Mouse (Mus musculus) MEL (cell line): ENCODE measurements around the gene Endov. TPM values are rescaled to one million over a fixed set of nuclear protein-coding genes. Genes with fewer than 3 reads are reported as not detected.

ENCODE experiments used
- DNase-seq: peaks from one replicate; pipeline ENCODE4 v3.0.0; 2011; ENCODE audit warnings: low read depth, low spot score
- H3K27ac ChIP-seq: 2 replicates; pipeline ENCODE4 v1.5.1; 2012; ENCODE audit warnings: low read depth, mild to moderate bottlenecking, control low read depth, low read length, moderate library complexity; ENCODE audit not compliant: control insufficient read depth
- H3K27me3 ChIP-seq, 2 experiments: fragments of 150-350 bp in 1 of 2; sonication (generic) in 1 of 2; 2 replicates each; pipeline ENCODE4 v1.6.1; 2012; ENCODE audit warnings: low read length in 2 of 2, mild to moderate bottlenecking in 2 of 2, improper control_type of control experiment in 1 of 2, moderate library complexity in 1 of 2; ENCODE audit not compliant: insufficient read depth in 2 of 2, control insufficient read depth in 1 of 2
- H3K36me3 ChIP-seq, 2 experiments: 2 replicates each; pipeline ENCODE4 v1.6.1; 2012 to 2014; ENCODE audit warnings: low read length in 2 of 2, improper control_type of control experiment in 1 of 2, inconsistent platforms in 1 of 2, mild to moderate bottlenecking in 1 of 2; ENCODE audit not compliant: insufficient read depth in 2 of 2, control insufficient read depth in 1 of 2
- H3K4me1 ChIP-seq, 2 experiments: fragments of 150-350 bp in 1 of 2; sonication (generic) in 1 of 2; 2 replicates each; pipeline ENCODE4 v1.6.1; 2012; ENCODE audit warnings: low read length in 2 of 2, improper control_type of control experiment in 1 of 2, mild to moderate bottlenecking in 1 of 2; ENCODE audit not compliant: insufficient read depth in 2 of 2, control insufficient read depth in 1 of 2
- H3K4me3 ChIP-seq, 2 experiments: fragments of 150-350 bp in 1 of 2; sonication (generic) in 1 of 2; 2 replicates each; pipeline ENCODE4 v1.5.1; 2012; ENCODE audit warnings: low read depth in 2 of 2, low read length in 2 of 2, mild to moderate bottlenecking in 2 of 2, moderate library complexity in 2 of 2, control low read depth in 1 of 2, improper control_type of control experiment in 1 of 2; ENCODE audit not compliant: control insufficient read depth in 1 of 2, insufficient read depth in 1 of 2
- H3K79me2 ChIP-seq: 2 replicates; pipeline ENCODE4 v1.6.1; 2012; ENCODE audit warnings: mild to moderate bottlenecking, low read length, moderate library complexity; ENCODE audit not compliant: control insufficient read depth, poor library complexity, insufficient read depth
- H3K9ac ChIP-seq: 2 replicates; pipeline ENCODE4 v1.6.1; 2012; ENCODE audit warnings: low read depth, mild to moderate bottlenecking, control low read depth, low read length, moderate library complexity; ENCODE audit not compliant: control insufficient read depth, poor library complexity, severe bottlenecking
- H3K9me3 ChIP-seq: fragments of 150-350 bp; sonication (generic); replicated peaks from 2 replicates; pipeline ENCODE4 v1.6.1; 2012; ENCODE audit warnings: mild to moderate bottlenecking, low read length, improper control_type of control experiment, moderate library complexity; ENCODE audit not compliant: insufficient read depth
- CTCF ChIP-seq, 3 experiments: IDR thresholded peaks in 2 of 3; conservative IDR thresholded peaks in 1 of 3; 2 replicates each; pipeline ENCODE4 v1.5.1; 2011 to 2012; ENCODE audit warnings: low read length in 3 of 3, low read depth in 2 of 3, mild to moderate bottlenecking in 2 of 3, improper control_type of control experiment in 1 of 3, inconsistent platforms in 1 of 3, mixed read lengths in 1 of 3, moderate library complexity in 1 of 3; ENCODE audit not compliant: control insufficient read depth in 1 of 3, insufficient read depth in 1 of 3, poor library complexity in 1 of 3, severe bottlenecking in 1 of 3
- E2F4 ChIP-seq: IDR thresholded peaks from 2 replicates; pipeline ENCODE4 v1.6.1; 2011; ENCODE audit warnings: low read depth, low read length, improper control_type of control experiment, borderline replicate concordance
- ELF1 ChIP-seq: IDR thresholded peaks from 2 replicates; pipeline ENCODE4 v1.6.1; 2014; ENCODE audit warnings: low read depth, mild to moderate bottlenecking, inconsistent platforms, low read length, improper control_type of control experiment, moderate library complexity
- ETS1 ChIP-seq: IDR thresholded peaks from 2 replicates; pipeline ENCODE4 v1.6.1; 2012; ENCODE audit warnings: low read depth, mild to moderate bottlenecking, inconsistent platforms, low read length, improper control_type of control experiment, moderate library complexity
- GATA1 ChIP-seq: IDR thresholded peaks from 2 replicates; pipeline ENCODE4 v1.6.1; 2011; ENCODE audit warnings: low read depth, low read length, improper control_type of control experiment
- HCFC1 ChIP-seq: IDR thresholded peaks from 2 replicates; pipeline ENCODE4 v1.6.1; 2012; ENCODE audit warnings: low read depth, mild to moderate bottlenecking, inconsistent platforms, low read length, improper control_type of control experiment, moderate library complexity
- JUND ChIP-seq: IDR thresholded peaks from 2 replicates; pipeline ENCODE4 v1.6.1; 2011; ENCODE audit warnings: low read depth, mild to moderate bottlenecking, improper control_type of control experiment, low read length
- KAT2A ChIP-seq: conservative IDR thresholded peaks from 2 replicates; pipeline ENCODE4 v1.6.1; 2012; ENCODE audit warnings: low read depth, low read length, improper control_type of control experiment, inconsistent platforms
- MAX ChIP-seq: IDR thresholded peaks from 2 replicates; pipeline ENCODE4 v1.6.1; 2011; ENCODE audit warnings: low read length, improper control_type of control experiment
- MAZ ChIP-seq: IDR thresholded peaks from 2 replicates; pipeline ENCODE4 v1.6.1; 2012; ENCODE audit warnings: low read depth, mild to moderate bottlenecking, inconsistent platforms, low read length, improper control_type of control experiment
- MYB ChIP-seq: IDR thresholded peaks from 2 replicates; pipeline ENCODE4 v1.6.1; 2011; ENCODE audit warnings: mild to moderate bottlenecking, low read depth, low read length, improper control_type of control experiment
- MYC ChIP-seq: IDR thresholded peaks from 2 replicates; pipeline ENCODE4 v1.6.1; 2011; ENCODE audit warnings: low read depth, mild to moderate bottlenecking, low read length, improper control_type of control experiment, moderate library complexity
- NRF1 ChIP-seq: IDR thresholded peaks from 2 replicates; pipeline ENCODE4 v1.6.1; 2014; ENCODE audit warnings: low read depth, mild to moderate bottlenecking, inconsistent platforms, low read length, improper control_type of control experiment, moderate library complexity; ENCODE audit not compliant: poor library complexity, insufficient read depth, severe bottlenecking
- POLR2A ChIP-seq, 2 experiments: IDR thresholded peaks; 2 replicates each; pipeline ENCODE4 v1.6.1; 2011 to 2012; ENCODE audit warnings: low read length in 2 of 2, mild to moderate bottlenecking in 2 of 2, control low read depth in 1 of 2, improper control_type of control experiment in 1 of 2, low read depth in 1 of 2, moderate library complexity in 1 of 2; ENCODE audit not compliant: control insufficient read depth in 1 of 2, insufficient read depth in 1 of 2, poor library complexity in 1 of 2
- POLR2AphosphoS2 ChIP-seq: IDR thresholded peaks from 2 replicates; pipeline ENCODE4 v1.6.1; 2011; ENCODE audit warnings: low read length, improper control_type of control experiment
- POLR2AphosphoS5 ChIP-seq: IDR thresholded peaks from 2 replicates; pipeline ENCODE4 v1.6.1; 2012; ENCODE audit warnings: low read depth, borderline replicate concordance, mild to moderate bottlenecking, inconsistent platforms, low read length, moderate library complexity, mixed read lengths
- RCOR1 ChIP-seq: IDR thresholded peaks from 2 replicates; pipeline ENCODE4 v1.6.1; 2012; ENCODE audit warnings: low read depth, mild to moderate bottlenecking, inconsistent platforms, low read length, improper control_type of control experiment
- SMC3 ChIP-seq: IDR thresholded peaks from 2 replicates; pipeline ENCODE4 v1.6.1; 2011; ENCODE audit warnings: low read depth, low read length, improper control_type of control experiment
- TBP ChIP-seq: IDR thresholded peaks from 2 replicates; pipeline ENCODE4 v1.8.0; 2011; ENCODE audit warnings: low read depth, low read length, improper control_type of control experiment
- UBTF ChIP-seq: IDR thresholded peaks from 2 replicates; pipeline ENCODE4 v1.6.1; 2012; ENCODE audit warnings: low read depth, mild to moderate bottlenecking, inconsistent platforms, low read length, improper control_type of control experiment, moderate library complexity, borderline replicate concordance; ENCODE audit not compliant: insufficient read depth
- USF1 ChIP-seq: IDR thresholded peaks from 2 replicates; pipeline ENCODE4 v1.6.1; 2014; ENCODE audit warnings: low read depth, mild to moderate bottlenecking, inconsistent platforms, low read length, improper control_type of control experiment, moderate library complexity
- USF2 ChIP-seq, 2 experiments: IDR thresholded peaks; 2 replicates each; pipeline ENCODE4 v1.6.1; 2011 to 2012; ENCODE audit warnings: improper control_type of control experiment in 2 of 2, low read length in 2 of 2, borderline replicate concordance in 1 of 2, inconsistent platforms in 1 of 2, low read depth in 1 of 2, mild to moderate bottlenecking in 1 of 2; ENCODE audit not compliant: insufficient read depth in 1 of 2
- ZC3H11A ChIP-seq: IDR thresholded peaks from 2 replicates; pipeline ENCODE4 v1.6.1; 2012; ENCODE audit warnings: low read depth, mild to moderate bottlenecking, inconsistent platforms, low read length, improper control_type of control experiment
- ZMIZ1 ChIP-seq: IDR thresholded peaks from 2 replicates; pipeline ENCODE4 v1.6.1; 2012; ENCODE audit warnings: low read depth, mild to moderate bottlenecking, inconsistent platforms, low read length, improper control_type of control experiment, moderate library complexity
- ZNF384 ChIP-seq: IDR thresholded peaks from 2 replicates; pipeline ENCODE4 v1.6.1; 2012; ENCODE audit warnings: low read depth, mild to moderate bottlenecking, inconsistent platforms, low read length, improper control_type of control experiment
- polyA plus RNA-seq, 2 experiments: library from polyadenylated mRNA; stranded (reverse) in 1 of 2; unstranded in 1 of 2; fragments of >175 nt in 1 of 2; fragments of >200 nt in 1 of 2; gene quantifications; 2 replicates each; pipeline versions ENCODE4 v1.2.1 to v1.2.4; 2012; ENCODE audit warnings: low replicate concordance in 2 of 2, low read depth in 1 of 2; ENCODE audit not compliant: insufficient read length in 2 of 2, insufficient read depth in 1 of 2, missing spikeins in 1 of 2
- total RNA-seq: library from RNA; depleted of rRNA; stranded (reverse); fragments of 300-350 nt; gene quantifications from 2 replicates; pipeline ENCODE4 v1.2.3, GENCODE M21; 2012

The Endov gene
- total and polyA plus RNA-seq, 3 experiments, result 16.8 to 19.5 TPM; not detected in 1

DNA sequence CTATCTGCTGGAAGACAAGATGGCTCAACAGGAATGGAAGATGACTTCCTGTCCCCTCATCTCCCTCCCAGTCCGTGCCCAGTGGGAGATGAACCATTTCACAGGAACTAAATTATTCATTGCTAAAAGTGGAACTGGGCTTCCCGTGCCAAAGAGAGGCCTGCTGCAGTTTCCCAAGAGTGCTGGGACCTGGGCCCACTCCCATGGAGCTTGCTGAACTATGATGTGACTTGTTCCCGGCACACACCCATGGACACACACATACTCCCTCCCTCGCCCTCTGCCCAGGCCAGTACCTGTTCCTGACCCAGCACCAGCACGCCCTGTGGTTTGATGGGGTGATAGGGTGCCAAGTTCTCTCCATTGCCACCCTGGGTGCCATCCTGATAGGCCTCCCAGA lies 51.7 kb downstream of the Endov start:
- DNase-seq, result no peak
- no peaks in the 10 kb centered on the region for H3K79me2 ChIP-seq
- no peaks in the 10 kb centered on the region for H3K36me3 ChIP-seq
- H3K4me1 ChIP-seq, result no peaks in the 10 kb centered on the region
- no peak overlapping the region for H3K4me3 ChIP-seq
- H3K9me3 ChIP-seq, result no peaks in the 10 kb centered on the region
- H3K27ac ChIP-seq, result no peak overlapping the region
- no peak overlapping the region for H3K9ac ChIP-seq
- no peak for TF ChIP-seq POLR2A (IDR thresholded peaks at IDR 0.05; ENCODE audit: control insufficient read depth in 1 of 2, insufficient read depth in 1 of 2, low read depth in 1 of 2, low read length in 2 of 2, poor library complexity in 1 of 2)
- TF ChIP-seq E2F4, result no peak
- TF ChIP-seq SMC3, result no peak
- no peak for TF ChIP-seq USF2 (IDR thresholded peaks at IDR 0.05; ENCODE audit: borderline replicate concordance in 1 of 2, insufficient read depth in 1 of 2, low read depth in 1 of 2, low read length in 2 of 2)
- no peak for TF ChIP-seq USF1
- no peak for TF ChIP-seq MYB
- TF ChIP-seq MYC, result no peak
- no peak for TF ChIP-seq TBP
- TF ChIP-seq POLR2AphosphoS5, result no peak
- TF ChIP-seq ZC3H11A, result no peak
- no peak for TF ChIP-seq RCOR1
- no peak for TF ChIP-seq HCFC1
- no peak for TF ChIP-seq ZNF384
- TF ChIP-seq POLR2AphosphoS2, result no peak
- H3K27me3 ChIP-seq, result peaks cover 0 to 1% of the 10 kb centered on the region in 2 experiments; a peak in 1 of 4 replicates

DNA sequence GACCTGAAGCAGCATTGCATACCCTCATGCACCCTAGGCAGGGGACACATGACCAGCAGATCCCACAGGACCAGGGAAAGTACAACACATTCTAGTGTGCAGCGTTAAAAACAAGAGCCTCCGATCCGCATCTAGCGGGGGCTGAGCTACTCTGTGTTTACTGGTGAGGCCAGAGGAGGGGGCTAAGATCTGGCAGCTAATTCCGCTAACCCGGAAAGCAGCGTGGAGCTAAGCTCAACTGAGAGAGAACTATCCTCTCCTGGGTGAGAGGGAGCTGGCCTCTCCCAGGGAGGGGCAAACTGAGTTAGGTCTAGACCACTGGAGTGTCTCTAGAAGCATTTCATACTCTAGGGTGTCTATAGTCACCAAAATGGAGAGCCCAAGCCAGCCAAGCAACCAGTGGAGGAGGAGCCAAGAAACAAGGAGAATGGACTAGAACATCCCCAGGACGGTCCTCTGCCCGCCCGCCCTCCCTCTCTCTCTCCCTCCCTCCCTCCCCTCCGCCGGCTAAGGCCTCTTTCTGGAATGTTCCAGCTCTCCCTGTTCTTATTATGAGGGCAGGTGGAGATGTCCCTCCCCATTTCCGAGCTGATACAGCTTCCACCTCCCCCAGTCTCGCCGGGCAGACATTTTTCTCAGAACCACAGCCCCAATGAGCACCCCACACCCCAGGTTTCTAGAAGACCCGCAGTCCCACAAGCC lies 52.8 kb downstream of the Endov start:
- Histone ChIP-seq H3K79me2 (no peaks in the 10 kb centered on the region), H3K9ac (no peak overlapping the region), H3K36me3 (no peaks in the 10 kb centered on the region), H3K27ac (no peak overlapping the region), H3K4me1 (no peaks in the 10 kb centered on the region), H3K27me3 (peaks cover 0 to 1% of the 10 kb centered on the region in 2 experiments; a peak in 1 of 4 replicates), H3K9me3 (no peaks in the 10 kb centered on the region), H3K4me3 (no peak overlapping the region)
- DNase-seq, result no peak
- TF ChIP-seq HCFC1, result no peak
- TF ChIP-seq ZC3H11A, result no peak
- no peak for TF ChIP-seq JUND
- no peak for TF ChIP-seq ZMIZ1
- TF ChIP-seq POLR2A (IDR thresholded peaks at IDR 0.05; ENCODE audit: control insufficient read depth in 1 of 2, insufficient read depth in 1 of 2, low read depth in 1 of 2, low read length in 2 of 2, poor library complexity in 1 of 2), result no peak
- no peak for TF ChIP-seq MYB
- TF ChIP-seq ELF1, result no peak
- TF ChIP-seq ETS1, result no peak
- no peak for TF ChIP-seq KAT2A
- TF ChIP-seq MAX, result no peak
- no peak for TF ChIP-seq RCOR1
- no peak for TF ChIP-seq USF2 (IDR thresholded peaks at IDR 0.05; ENCODE audit: borderline replicate concordance in 1 of 2, insufficient read depth in 1 of 2, low read depth in 1 of 2, low read length in 2 of 2)
- TF ChIP-seq MYC, result no peak
- no peak for TF ChIP-seq GATA1
- TF ChIP-seq NRF1, result no peak
- TF ChIP-seq MAZ, result no peak
- TF ChIP-seq CTCF (IDR thresholded peaks at IDR 0.05 in 2 of 3, conservative IDR thresholded peaks at IDR 0.05 in 1 of 3; ENCODE audit: control insufficient read depth in 1 of 3, insufficient read depth in 1 of 3, low read depth in 2 of 3, low read length in 3 of 3, poor library complexity in 1 of 3, severe bottlenecking in 1 of 3), result no peak
- no peak for TF ChIP-seq UBTF
- TF ChIP-seq E2F4, result no peak
